Mouse (Mus musculus) thymus, postnatal 10 days (tissue): Measurements from ENCODE around the gene Nhlrc3.

Experiments
- DNase-seq, 2 experiments: peaks; one replicate each; pipeline ENCODE4 v3.0.0; 2021; ENCODE audit warnings: low spot score in 2 of 2

The Nhlrc3 gene

DNA sequence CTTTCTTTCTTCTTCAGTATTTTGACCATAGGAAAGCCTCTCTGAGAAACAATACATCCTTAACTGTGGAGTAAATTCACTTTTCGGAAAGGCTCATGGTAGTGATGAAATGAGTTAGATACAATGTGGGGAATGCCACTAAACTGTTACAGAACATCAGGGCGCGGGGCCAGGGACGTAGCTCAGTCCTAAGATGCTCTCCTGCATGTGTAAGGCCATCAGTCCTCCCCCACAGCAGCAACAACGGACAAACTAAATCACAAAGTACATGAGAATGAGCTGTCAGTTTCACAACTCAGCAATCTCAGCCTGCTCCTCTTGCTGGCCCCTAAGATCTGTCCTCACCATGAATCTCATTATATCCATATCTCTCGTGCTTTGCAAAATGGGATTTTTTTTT is 8.6 kb downstream of the Nhlrc3 start:
- DNase-seq = no peak

DNA sequence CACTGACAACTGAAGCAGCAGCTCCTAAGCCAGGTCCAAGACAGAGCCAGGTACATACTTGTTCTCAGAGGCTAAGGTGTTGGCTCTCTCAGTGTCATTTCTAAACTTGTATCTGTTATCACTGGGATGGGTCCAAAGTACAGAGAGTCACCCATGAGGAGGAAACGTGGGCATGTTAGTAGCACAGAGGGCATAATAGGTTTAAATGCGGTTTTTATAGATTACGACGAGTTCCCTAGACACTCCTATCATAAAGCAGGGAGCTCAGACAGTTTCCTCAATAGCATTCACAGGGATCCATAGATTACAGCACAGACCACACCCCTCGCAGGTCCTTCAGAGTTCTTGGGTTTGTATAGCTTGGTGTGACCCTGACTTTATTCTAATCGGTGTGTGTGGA is 9.1 kb downstream of the Nhlrc3 start:
- no peak for DNase-seq

DNA sequence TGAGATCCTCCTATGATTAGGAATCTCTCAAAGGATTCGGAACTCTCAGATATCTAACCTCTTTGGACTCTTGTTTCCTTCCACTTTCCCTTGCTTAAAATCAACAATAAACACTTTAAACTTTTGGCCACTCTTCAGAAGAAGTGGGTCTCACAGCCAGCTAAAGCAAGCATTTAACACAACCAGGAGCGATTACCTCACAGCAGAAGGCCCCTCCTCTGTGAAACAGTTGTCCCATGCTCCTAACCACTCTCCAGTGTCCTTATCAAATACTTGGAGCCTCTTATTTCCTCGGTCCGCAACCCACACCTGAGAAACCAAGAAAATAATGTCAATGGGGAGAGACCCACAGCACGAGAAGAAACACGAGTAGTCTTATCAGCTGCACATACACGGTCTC is 9.8 kb downstream of the Nhlrc3 start:
- no peak for DNase-seq

DNA sequence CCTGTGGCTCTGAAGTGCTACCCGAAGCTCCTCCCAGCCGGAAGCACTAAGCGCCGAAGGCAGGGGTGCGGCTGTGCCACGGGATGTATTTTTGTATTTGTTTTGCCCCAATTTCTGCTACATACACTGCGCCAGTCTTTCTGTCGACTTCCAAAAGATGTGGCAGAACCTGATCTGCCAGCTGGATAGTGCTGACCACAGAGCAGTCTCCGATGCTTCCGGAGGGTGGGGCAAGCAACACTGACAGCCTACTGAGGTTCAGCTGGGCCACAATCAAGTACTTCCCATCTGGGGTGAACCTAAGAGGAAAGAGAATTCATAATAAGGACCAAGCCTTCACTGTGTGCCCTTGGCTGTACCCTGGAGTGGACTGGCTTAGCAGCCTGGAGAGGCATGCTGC is 10.8 kb downstream of the Nhlrc3 start:
- no peak for DNase-seq

DNA sequence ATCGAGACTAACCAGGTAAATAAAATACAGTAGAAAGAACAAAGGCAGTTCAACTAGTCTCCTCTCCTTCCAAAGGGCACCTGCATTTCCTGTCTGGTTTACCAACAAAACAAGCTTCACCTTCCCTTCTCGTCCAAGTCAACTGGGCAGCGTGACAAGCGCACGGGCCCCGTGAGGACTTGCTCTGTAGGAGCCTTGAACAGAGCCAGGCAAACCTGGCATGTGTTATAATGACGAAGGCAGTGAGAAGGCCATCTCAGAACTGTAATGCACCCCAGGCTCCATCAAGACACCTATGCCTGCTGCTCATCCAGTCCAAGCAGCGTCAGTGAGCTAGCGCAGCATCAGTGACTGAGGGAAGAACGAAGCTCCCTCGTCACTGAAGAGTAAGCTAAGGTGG is 12.5 kb downstream of the Nhlrc3 start:
- no peak for DNase-seq

DNA sequence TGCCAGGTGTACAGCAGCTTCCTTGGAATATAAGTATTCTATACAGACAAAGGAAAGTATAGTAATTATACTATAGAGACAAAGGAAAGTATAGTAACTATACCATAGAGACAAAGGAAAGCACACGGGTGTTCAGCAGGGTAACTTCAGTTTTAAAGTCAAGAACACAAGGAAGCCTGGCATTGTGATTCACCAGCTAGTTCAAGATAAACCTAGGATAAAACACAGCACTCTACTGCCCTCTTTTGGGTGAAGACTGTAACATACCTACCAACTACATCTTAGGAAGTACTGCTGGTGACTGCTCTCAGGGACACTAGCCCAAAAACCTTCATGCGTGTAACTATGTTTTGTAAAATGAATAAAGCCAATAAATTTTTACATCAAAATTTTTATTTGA is 14.9 kb downstream of the Nhlrc3 start:
- DNase-seq = peak in 1 of 2 experiments; percentile 60

DNA sequence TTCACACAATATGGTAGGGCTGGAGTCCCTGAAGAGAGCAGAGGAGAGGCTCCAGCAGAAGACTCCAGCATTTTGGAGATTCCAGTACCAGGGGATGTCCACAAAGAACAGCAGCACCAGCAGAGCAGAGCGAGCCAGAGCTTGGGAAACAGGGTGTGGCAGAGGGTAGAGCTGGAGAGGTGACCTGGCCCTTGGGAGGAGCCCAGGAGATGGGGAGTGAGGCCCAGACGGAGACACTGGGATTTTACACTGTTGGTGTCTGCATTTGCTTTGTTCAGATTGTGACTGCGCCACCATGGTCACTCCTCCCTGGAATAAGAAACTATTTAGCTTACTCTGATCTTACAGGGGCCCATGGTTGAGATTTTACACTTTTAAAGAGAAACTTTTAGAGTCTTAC is 16.3 kb downstream of the Nhlrc3 start:
- no peak for DNase-seq

DNA sequence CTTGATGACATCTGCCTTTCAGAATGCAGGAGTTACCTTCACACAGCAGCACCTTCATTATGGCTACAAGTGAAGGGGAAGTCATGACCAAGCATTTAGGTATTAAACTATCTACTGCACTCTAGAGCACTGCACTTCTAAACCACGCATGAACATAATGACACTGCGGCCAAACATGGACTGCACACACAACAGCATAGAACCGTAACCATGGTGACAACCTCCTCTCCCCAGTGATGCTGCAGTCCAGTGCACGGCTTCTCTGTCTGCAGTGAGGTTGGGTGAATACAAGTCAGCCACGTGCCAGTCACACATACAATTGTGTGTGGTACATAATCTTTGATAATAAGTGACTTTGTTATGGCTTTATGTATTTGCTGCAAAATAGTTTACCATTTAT is 17.6 kb downstream of the Nhlrc3 start:
- DNase-seq = no peak

DNA sequence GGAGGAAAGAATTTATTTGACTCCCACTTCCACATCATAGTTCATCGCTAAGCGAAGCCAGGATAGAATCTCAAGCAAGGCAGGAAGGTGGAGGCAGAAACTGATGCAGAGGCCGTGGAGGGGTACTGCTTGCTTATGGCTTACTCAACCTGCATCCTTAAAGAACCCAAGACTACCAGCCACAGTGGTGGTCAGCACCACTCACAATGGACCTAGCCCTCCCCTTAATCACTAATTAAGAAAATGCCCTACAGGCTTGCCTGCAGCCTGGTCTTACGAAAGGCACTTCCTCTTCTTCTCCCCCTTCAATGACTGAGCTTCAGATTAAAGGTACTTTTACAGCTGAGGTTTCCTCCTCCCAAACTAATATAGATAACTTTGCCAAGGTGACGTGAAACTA is 26.6 kb downstream of the Nhlrc3 start:
- no peak for DNase-seq

DNA sequence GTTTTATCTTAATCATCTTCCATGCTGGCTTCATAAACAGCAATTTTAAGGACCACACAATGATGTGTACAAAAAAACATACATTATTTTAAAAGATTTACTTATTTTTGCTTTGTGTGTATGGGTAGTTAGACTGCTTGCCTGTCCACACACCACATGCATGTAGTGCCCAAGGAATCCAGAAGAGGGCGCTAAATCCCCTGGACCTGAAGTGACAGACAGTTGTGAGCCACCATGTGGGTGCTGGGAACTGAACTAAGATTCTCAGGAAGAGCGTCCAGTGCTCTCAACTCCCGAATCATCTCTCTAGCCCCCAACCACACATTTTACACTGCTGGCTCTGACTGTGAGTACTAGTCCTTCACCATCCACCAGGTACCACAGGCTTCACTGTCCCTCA is 28.5 kb downstream of the Nhlrc3 start:
- no peak for DNase-seq

DNA sequence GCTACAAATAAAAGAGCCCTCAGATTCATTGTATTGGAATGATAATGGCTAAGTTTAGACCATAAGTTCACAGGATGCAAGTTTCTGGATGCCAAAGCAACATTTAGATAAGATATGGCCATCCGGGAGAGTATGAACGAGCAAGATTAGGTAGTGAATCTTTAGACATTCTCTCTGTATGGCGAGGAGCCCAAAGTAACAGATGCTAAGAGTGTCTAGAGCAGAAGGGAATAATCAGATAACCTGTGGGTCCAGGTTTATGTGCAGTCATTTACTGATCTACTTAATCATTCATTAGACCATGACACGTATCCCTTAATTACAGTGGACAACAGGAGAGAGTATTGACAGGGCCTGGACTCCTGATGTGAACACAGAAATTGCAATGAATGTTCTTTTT is 39.6 kb downstream of the Nhlrc3 start:
- DNase-seq = no peak

DNA sequence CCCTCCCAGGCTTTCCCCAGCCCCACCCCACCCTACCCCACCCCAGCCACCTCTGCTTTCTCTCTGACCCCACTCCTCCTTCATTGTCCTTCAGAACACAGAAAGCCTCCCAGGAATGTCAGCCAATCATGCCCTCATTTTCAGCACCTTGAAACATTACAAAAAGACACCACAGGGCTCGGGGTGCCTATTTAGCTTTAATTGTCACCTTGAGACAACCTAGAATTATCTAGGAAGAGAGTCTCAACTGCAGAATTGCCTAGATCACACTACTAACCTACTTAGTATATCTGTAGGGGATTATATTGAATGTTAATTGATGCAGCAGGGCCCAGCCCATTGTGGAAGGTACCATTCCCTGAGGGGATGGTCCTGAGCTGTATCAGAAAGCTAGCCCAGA is 40.4 kb downstream of the Nhlrc3 start:
- DNase-seq = no peak

DNA sequence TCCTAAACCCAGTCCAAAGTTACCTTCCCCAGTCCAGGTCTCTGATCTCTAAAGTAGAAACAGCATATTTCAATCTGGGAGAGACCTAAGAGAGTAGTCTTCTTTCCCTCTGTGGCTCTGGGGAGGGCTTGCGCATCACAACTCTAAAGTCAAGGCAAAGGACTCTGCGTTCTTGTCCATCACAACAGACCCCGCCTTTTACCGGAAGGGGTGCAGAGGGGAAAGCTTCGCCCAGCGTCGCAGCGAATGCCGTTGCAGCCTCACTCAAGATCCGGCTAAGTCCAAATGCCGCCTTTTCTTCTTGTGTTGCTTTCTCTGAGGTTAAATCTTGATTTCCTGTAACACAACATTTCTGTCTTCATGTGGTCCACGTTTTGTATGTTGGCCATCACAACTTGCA is 41.5 kb downstream of the Nhlrc3 start:
- DNase-seq = no peak

DNA sequence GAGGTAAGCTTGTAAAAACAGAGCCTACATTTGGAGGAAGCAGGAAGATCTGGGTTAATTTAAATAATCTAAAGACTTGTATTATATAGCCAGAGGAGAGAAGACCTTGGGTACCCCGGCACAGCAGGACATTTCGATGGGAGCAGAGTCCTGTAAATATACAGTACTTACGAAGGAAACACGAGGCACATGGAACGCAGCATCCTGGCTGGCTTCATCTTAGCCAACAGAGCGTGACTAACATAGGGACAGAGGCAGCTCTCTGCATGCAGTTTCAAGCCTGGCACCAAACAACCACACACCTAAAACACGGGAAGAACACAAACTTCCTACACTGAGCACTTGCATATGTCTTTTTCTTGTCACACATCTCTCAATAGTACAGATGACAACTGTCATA is 45.4 kb downstream of the Nhlrc3 start:
- no peak for DNase-seq

DNA sequence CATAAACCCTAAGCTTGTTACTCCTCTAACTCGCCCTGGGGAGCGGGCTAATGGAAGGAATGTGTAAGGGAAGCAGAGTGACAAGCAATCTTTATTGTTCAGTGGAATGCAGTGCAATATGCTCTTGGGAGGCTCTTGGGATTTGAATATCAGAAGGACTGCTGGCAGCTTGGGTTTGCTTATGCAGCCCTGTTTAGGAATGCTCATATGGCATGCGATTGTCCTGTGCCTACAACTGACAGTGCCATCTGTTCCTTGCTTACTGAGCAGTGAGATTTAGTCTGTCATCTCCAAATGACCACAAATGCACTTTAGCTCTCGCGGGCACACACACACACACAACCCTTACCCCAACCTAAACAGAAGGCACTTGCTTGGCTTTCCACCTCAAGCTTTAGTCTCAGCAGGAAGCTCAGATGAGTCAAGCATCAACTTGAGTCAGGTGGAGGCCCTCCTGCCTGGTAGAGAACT is 47.1 kb downstream of the Nhlrc3 start:
- no peak for DNase-seq

DNA sequence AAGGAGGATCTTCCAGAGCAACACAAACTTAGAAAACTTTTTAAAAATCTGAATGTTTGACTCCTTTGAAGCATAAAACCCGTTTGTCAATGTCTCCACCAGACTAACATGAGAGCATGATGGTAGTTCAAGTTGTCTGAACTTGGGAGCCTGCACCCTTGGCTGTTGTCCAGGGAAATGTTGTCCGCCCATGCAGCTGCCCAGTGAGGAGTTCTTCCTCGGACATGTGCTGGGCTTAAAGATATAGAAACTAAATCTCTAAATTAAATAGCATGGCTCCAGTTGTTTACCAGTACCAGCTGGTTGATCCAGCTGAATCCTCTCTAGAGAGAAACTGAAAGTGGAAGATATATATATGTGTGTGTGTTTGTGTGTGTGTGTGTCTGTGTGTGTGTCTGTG is 49.2 kb downstream of the Nhlrc3 start:
- no peak for DNase-seq

DNA sequence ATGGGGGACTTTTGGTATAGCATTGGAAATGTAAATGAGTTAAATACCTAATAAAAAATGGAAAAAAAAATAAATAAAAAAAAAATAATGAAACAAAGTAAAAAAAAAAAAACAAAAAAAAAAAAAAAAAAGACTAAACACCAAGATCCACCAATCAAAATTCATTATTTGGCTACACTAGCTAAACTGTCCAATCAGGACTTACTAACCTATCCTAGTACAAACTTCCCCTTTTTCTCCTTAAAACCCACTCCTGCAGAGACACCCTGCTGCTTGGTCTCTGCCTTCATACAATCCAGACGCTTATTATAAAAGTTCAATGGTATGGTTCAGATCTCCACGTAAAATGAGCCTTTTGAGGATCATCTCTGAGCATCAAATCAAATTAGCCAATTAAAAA is 49.7 kb downstream of the Nhlrc3 start:
- DNase-seq = no peak

DNA sequence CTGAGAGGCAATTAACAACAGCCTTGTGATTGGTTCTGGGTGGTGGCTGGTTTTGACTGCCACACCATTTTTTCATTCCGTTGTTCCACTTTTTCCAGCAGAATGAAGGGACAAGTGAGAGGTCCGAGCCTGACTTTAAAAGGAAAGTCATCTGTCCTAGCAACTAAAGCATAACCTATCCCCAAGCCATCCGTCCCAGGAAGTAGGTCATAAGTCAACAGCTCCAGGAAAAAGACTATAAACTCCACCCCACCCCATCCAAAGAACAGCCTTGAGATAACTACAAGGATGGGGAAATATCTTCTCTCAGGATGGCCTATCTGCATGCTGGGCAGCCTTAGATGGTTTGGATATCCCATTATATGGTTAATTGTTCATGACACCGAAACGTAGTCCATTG is 50.9 kb downstream of the Nhlrc3 start:
- no peak for DNase-seq

DNA sequence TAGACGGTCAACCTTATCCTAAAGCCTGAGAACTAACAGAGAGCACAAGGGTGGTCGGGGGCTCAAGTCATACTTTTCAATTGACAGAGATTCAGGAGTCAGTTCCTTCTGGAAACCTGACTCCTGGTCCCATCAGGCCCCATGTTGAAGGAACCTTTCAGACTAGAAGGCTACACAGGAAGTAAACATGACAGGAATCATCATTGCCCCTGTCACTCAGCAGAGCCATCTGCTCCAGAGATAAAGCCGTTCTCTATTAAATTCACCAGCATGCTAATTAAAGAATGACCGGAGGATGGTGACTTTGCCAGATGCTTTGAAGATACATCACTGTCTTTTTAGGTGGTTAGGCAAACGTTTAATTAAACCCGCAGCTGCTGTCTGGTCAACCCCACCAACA is 53.1 kb downstream of the Nhlrc3 start:
- DNase-seq = no peak

DNA sequence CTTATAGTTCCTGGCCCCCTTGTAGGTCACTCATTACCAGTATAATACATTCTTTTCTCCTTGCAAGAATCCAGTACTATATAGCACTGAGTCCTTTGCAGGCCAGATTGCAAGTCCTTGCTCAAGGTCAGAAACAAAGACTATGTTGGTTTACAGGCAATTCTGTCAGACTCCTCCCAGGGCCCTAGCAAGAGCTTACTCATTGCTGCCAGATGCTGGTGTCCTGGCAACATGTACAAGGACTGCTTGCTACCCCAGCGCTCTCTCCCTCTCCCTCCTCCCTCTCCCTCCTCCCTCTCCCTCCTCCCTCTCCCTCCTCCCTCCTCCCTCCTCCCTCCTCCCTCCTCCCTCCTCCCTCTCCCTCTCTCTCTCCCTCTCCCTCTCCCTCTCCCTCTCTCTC is 56.0 kb downstream of the Nhlrc3 start:
- no peak for DNase-seq
